Mouse (Mus musculus) erythroblast, embryonic 14.5 days (primary cell): ENCODE data around the gene Ufc1.

Experiments
- GATA1 ChIP-seq: IDR thresholded peaks from 2 replicates; pipeline ENCODE4 v1.6.1; 2012; ENCODE audit warnings: low read length, inconsistent platforms, mixed read lengths
- TAL1 ChIP-seq: IDR thresholded peaks from 3 replicates; pipeline ENCODE4 v1.6.1; 2012; ENCODE audit warnings: low read length, inconsistent platforms, mixed read lengths

DNA sequence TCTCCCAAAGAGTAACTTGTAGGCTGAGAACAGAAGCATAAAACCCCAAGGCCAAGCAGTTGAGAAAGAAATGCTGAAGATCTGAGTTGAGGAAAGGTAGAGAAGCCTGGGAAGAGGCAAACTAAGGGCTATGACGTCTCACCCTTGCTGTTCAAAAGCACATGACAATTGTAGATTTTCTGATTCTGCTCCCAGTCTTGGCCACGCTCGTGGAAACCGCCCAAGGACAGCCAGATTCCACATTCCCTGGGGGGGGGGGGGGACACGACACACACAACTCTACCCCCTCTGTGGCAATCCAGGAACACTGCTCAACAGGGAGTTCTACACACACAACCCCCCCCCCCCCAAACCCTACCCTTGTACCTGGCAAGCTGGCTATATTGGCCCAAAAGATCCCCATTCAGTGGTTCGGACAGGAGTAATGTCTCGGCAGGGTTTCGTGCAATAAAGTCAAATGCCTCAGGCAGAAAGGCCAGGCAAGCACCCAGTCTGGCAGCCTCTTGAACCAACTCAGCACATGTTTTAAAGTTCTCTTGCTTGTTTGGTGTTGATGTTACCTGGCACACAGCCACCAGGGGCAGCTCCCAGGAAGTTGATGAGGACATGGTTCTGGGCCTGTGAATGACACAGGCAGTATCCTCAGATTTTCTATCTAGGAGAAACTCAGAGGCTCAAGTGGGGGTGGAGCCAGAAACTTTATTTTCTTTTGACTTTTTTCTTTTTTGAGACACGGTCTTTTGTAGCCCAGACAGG lies 49.3 kb upstream of the Ufc1 start:
- no peak for TF ChIP-seq GATA1
- TF ChIP-seq TAL1: no peak
